Mouse (Mus musculus): ENCODE measurements around the gene Grrp1.

GRCm38 (mm10) chr4:134258354-134258753 is 4.4 kb upstream of the Grrp1 start:
- TF ChIP-seq POLR2A (IDR thresholded peaks at IDR 0.05; ENCODE audit: borderline replicate concordance, extremely low read depth, insufficient read depth, insufficient read length, poor library complexity, severe bottlenecking), result no peak
- TF ChIP-seq CTCF (IDR thresholded peaks at IDR 0.05; ENCODE audit: borderline replicate concordance, extremely low read depth, insufficient read depth, insufficient read length), result no peak
